Mouse (Mus musculus) CD4-positive naive resting alpha-beta T cell, adult 76 days (primary cell): ENCODE data around the gene Ppp1r9a. TPM values are rescaled to one million over a fixed set of nuclear protein-coding genes. Genes with fewer than 3 reads are reported as not detected.

Experiments
- total RNA-seq: library from RNA; stranded (reverse); gene quantifications from one replicate; pipeline ENCODE4 v1.2.4, GENCODE M21; 2023

Gene Ppp1r9a
- 0.56 TPM for total RNA-seq

GRCm38 (mm10) chr6:4902674-4903324 lies at the start of gene Ppp1r9a:
TSS of gene Ppp1r9a (plus strand) at chr6:4902917.

GRCm38 (mm10) chr6:5193693-5194092 lies 291.0 kb downstream of the Ppp1r9a start, which contains the start of gene Pon1:
TSS of gene Pon1 (minus strand) at chr6:5193946.

Other genes starting within 250 kb of the Ppp1r9a start
- gene Sgce, start 155.7 kb upstream of the Ppp1r9a start, total RNA-seq: 0.79 TPM
- gene Peg10, start 155.6 kb upstream of the Ppp1r9a start, total RNA-seq: 0.18 TPM